9 mouse cellular contexts compared by ENCODE assay signal in the genomic region with DNA sequence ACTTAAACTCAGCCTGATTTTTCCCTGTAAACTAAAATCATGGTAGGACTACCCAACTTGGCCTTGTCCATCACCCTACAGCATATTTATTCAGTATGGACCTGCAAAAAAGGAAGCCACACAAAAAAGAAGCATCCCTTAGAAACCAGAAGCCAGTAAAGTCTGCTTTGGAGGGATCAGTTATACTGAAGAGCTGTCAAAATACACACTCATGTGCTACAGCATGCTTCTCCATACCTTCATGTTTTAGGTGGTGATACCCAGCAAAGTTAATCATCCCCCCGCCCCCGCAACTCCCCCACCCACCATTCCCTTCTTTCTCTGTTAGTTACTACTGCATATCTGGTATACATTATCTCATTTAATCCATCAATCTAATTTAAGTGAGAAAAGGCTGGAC. TPM values are rescaled to one million over a fixed set of nuclear protein-coding genes. Genes with fewer than 3 reads are reported as not detected.
A peak's percentile ranks its signal among the peaks of the same experiment; 100 is the strongest.
DNase-seq lines count a peak whose midpoint lies in the region; ATAC-seq and TF ChIP-seq lines count a peak whose summit lies in the region.
"Had no signal": no experiment of that assay in that cellular context is flagged by ENCODE, and none has a peak within 500 bp of the region (broad histone marks: within the 10 kb centered on the region; RNA-seq: fewer than 3 reads in every experiment).

No protein-coding gene starts in this region.

- peaks cover 5% of the 10 kb centered on the region for H3K79me2 ChIP-seq in MEL (ENCODE audit: control insufficient read depth, insufficient read depth, low read length, poor library complexity)

- no peak for TF ChIP-seq EP300 in MEL (IDR thresholded peaks at IDR 0.05; ENCODE audit: low read depth in 1 of 2, low read length in 2 of 2)

- TF ChIP-seq RAD21 in MEL (IDR thresholded peaks at IDR 0.05; ENCODE audit: low read depth, low read length): no peak

- intact Hi-C loops in left cerebral cortex, postnatal 10 days (cut with DNase I): loop anchor here (5.0 kb wide), 1 partner anchor 45 kb away; no protein-coding TSS in a partner anchor

- H3K9ac ChIP-seq in heart, embryonic 14.5 days (ENCODE audit: low read length): peak overlapping the region; percentile 79
- H3K9ac ChIP-seq in MEL (ENCODE audit: control insufficient read depth, low read depth, low read length, poor library complexity, severe bottlenecking): peak overlapping the region; percentile 83
- H3K9ac ChIP-seq in hindbrain, embryonic 14.5 days: peak overlapping the region; percentile 73
- peak overlapping the region; percentile 77 for H3K9ac ChIP-seq in midbrain, embryonic 16.5 days (ENCODE audit: low read depth, low read length)

- TF ChIP-seq CTCF in MEL (IDR thresholded peaks at IDR 0.05 in 2 of 3, conservative IDR thresholded peaks at IDR 0.05 in 1 of 3; ENCODE audit: control insufficient read depth in 1 of 3, insufficient read depth in 1 of 3, low read depth in 2 of 3, low read length in 3 of 3, poor library complexity in 1 of 3, severe bottlenecking in 1 of 3): no peak

- H3K36me3 ChIP-seq in heart, embryonic 14.5 days (ENCODE audit: control insufficient read depth, insufficient read depth, low read length): peaks cover 21% of the 10 kb centered on the region
- H3K36me3 ChIP-seq in MEL (ENCODE audit: control insufficient read depth in 1 of 2, insufficient read depth in 2 of 2, low read length in 2 of 2): peaks cover 2 to 25% of the 10 kb centered on the region in 2 experiments; a peak in 2 of 4 replicates
- H3K36me3 ChIP-seq in hindbrain, embryonic 14.5 days (replicated peaks; ENCODE audit: control insufficient read depth, insufficient read depth): peaks cover 3% of the 10 kb centered on the region; the same call in 1 of the 2 replicates
- H3K36me3 ChIP-seq in midbrain, embryonic 16.5 days (ENCODE audit: control insufficient read depth, insufficient read depth, low read length): no peaks in the 10 kb centered on the region

- no peak for DNase-seq in heart, adult 8-10 months (ENCODE audit: low spot score)
- DNase-seq in MEL (ENCODE audit: low read depth, low spot score): peak; percentile 54
- no peak for DNase-seq in hindbrain, embryonic 14.5 days (ENCODE audit: low spot score)
- no peak for DNase-seq in right cerebral cortex, adult 2 months (ENCODE audit: low spot score in 2 of 2)
- DNase-seq in left cerebral cortex, postnatal 10 days (ENCODE audit: extremely low spot score in 1 of 2, low spot score in 2 of 2): no peak
- DNase-seq in adrenal gland, adult 18-20 months (ENCODE audit: low spot score in 2 of 2): no peak

- H3K4me1 ChIP-seq in heart, embryonic 14.5 days (ENCODE audit: control insufficient read depth in 2 of 2, insufficient read depth in 2 of 2, low read length in 2 of 2): peaks cover 16 to 67% of the 10 kb centered on the region in 2 experiments
- H3K4me1 ChIP-seq in MEL (ENCODE audit: control insufficient read depth in 1 of 2, insufficient read depth in 2 of 2, low read length in 2 of 2): peaks cover 7 to 10% of the 10 kb centered on the region in 2 experiments; a peak in 3 of 4 replicates
- H3K4me1 ChIP-seq in hindbrain, embryonic 14.5 days (replicated peaks; ENCODE audit: control insufficient read depth, insufficient read depth, low read length): peaks cover 66% of the 10 kb centered on the region
- H3K4me1 ChIP-seq in midbrain, embryonic 16.5 days (ENCODE audit: control insufficient read depth, insufficient read depth, low read length): peaks cover 61% of the 10 kb centered on the region

- H3K9me3 ChIP-seq in heart, embryonic 14.5 days (ENCODE audit: control insufficient read depth, low read length): no peaks in the 10 kb centered on the region
- H3K9me3 ChIP-seq in MEL (replicated peaks; ENCODE audit: insufficient read depth, low read length): no peaks in the 10 kb centered on the region
- H3K9me3 ChIP-seq in hindbrain, embryonic 14.5 days (ENCODE audit: control insufficient read depth, low read length): no peaks in the 10 kb centered on the region
- no peaks in the 10 kb centered on the region for H3K9me3 ChIP-seq in midbrain, embryonic 16.5 days (replicated peaks; ENCODE audit: control insufficient read depth, low read length, poor library complexity, severe bottlenecking)

- no peak for ATAC-seq in heart, embryonic 14.5 days (ENCODE audit: insufficient number of reproducible peaks, insufficient read depth, low FRiP score, low read depth)
- no peak for ATAC-seq in hindbrain, embryonic 14.5 days (ENCODE audit: low FRiP score)
- ATAC-seq in midbrain, embryonic 16.5 days: 0 out of 2 replicates have a peak, but pooled peaks have one; percentile 6

- TF ChIP-seq POLR2A in MEL (IDR thresholded peaks at IDR 0.05; ENCODE audit: control insufficient read depth in 1 of 2, insufficient read depth in 1 of 2, low read depth in 1 of 2, low read length in 2 of 2, poor library complexity in 1 of 2): no peak

- 55% methylated on average over 2 of the region's 2 CpGs for WGBS in heart, embryonic 14.5 days
- WGBS in hindbrain, embryonic 14.5 days: 62% methylated on average over 2 of the region's 2 CpGs
- WGBS in midbrain, embryonic 16.5 days: 56% methylated on average over 2 of the region's 2 CpGs

- peak overlapping the region; percentile 76 to 92; a peak in 2 of 4 replicates for H3K27ac ChIP-seq in heart, embryonic 14.5 days (replicated peaks in 1 of 2; ENCODE audit: control insufficient read depth in 1 of 2, insufficient read depth in 1 of 2, low read depth in 2 of 2, low read length in 2 of 2)
- H3K27ac ChIP-seq in MEL (ENCODE audit: control insufficient read depth, low read depth, low read length): peak overlapping the region; percentile 94
- H3K27ac ChIP-seq in hindbrain, embryonic 14.5 days: peak overlapping the region; percentile 95
- peak overlapping the region; percentile 94 for H3K27ac ChIP-seq in midbrain, embryonic 16.5 days (ENCODE audit: low read length)

- no peaks in the 10 kb centered on the region for H3K27me3 ChIP-seq in heart, embryonic 14.5 days (ENCODE audit: control insufficient read depth, insufficient read depth, low read length)
- no peaks in the 10 kb centered on the region for H3K27me3 ChIP-seq in MEL (ENCODE audit: control insufficient read depth in 1 of 2, insufficient read depth in 2 of 2, low read length in 2 of 2)
- no peaks in the 10 kb centered on the region for H3K27me3 ChIP-seq in hindbrain, embryonic 14.5 days (ENCODE audit: control insufficient read depth, insufficient read depth, low read length)
- no peaks in the 10 kb centered on the region for H3K27me3 ChIP-seq in midbrain, embryonic 16.5 days (ENCODE audit: control insufficient read depth, insufficient read depth, low read depth, low read length)
- H3K27me3 ChIP-seq: Patski had no signal

- peak overlapping the region; percentile 53 to 62; a peak in 3 of 4 replicates for H3K4me3 ChIP-seq in heart, embryonic 14.5 days (ENCODE audit: control insufficient read depth in 1 of 2, insufficient read depth in 1 of 2, low read depth in 1 of 2, low read length in 2 of 2)
- H3K4me3 ChIP-seq in MEL (ENCODE audit: control insufficient read depth in 1 of 2, insufficient read depth in 1 of 2, low read depth in 2 of 2, low read length in 2 of 2): peak overlapping the region; percentile 80
- H3K4me3 ChIP-seq in hindbrain, embryonic 14.5 days (replicated peaks; ENCODE audit: low read length): peak overlapping the region; percentile 47
- H3K4me3 ChIP-seq in midbrain, embryonic 16.5 days (ENCODE audit: low read depth, low read length): peak overlapping the region; percentile 58

- peak overlapping the region; percentile 70 for H3K4me2 ChIP-seq in heart, embryonic 14.5 days (ENCODE audit: low read length)
- H3K4me2 ChIP-seq in hindbrain, embryonic 14.5 days (replicated peaks): peak overlapping the region; percentile 59
- peak overlapping the region; percentile 75 for H3K4me2 ChIP-seq in midbrain, embryonic 16.5 days (ENCODE audit: low read length)

TF ChIP-seq in MEL, 35 proteins besides CTCF, POLR2A, EP300 and RAD21:
- TF ChIP-seq MXI1 (IDR thresholded peaks at IDR 0.05; ENCODE audit: low read depth, low read length) (peak; percentile 80), MAX (IDR thresholded peaks at IDR 0.05; ENCODE audit: low read length) (peak; percentile 53; the same call in 1 of the 2 replicates), BHLHE40 (IDR thresholded peaks at IDR 0.05; ENCODE audit: borderline replicate concordance, low read depth, low read length) (no peak), MAFK (IDR thresholded peaks at IDR 0.05; ENCODE audit: borderline replicate concordance, low read depth, low read length) (no peak), ZC3H11A (IDR thresholded peaks at IDR 0.05; ENCODE audit: low read depth, low read length) (no peak), SIN3A (IDR thresholded peaks at IDR 0.05; ENCODE audit: low read length) (0 out of 2 replicates have a peak, but pooled peaks have one; percentile 3)
TF ChIP-seq in MEL: peak in this region for 3.

RNA-seq across cellular contexts. Expression of a gene that starts 16.5 kb away (rescaled TPM):
- 61.2 and 63.4 TPM in 2 replicates for polyA plus RNA-seq in heart, embryonic 14.5 days (2014; fragmentation: Nextera tagmentation; extraction: Ambion mirVana)
- total RNA-seq in heart, adult 8-10 months (2022): 10 to 100 TPM; 42.1 to 47.6 (median 44.7) TPM
- total RNA-seq in MEL (2012; rRNA removed): 16.2 and 21.5 TPM in 2 replicates
- polyA plus RNA-seq in MEL (2012; ENCODE audit: insufficient read depth in 1 of 2, insufficient read length in 2 of 2, low read depth in 1 of 2, low replicate concordance in 2 of 2, missing spikeins in 1 of 2): 10 to 100 TPM; 29.3 to 75.6 TPM
- polyA plus RNA-seq in hindbrain, embryonic 14.5 days (2014; fragmentation: Nextera tagmentation; extraction: Ambion mirVana): 118 and 128 TPM in 2 replicates
- 162 and 178 TPM in 2 replicates for polyA plus RNA-seq in midbrain, embryonic 16.5 days (2015; fragmentation: Nextera tagmentation; extraction: Ambion mirVana)
- 100 to 1,000 TPM; 126 TPM for total RNA-seq in left cerebral cortex, postnatal 10 days (2021)
- total RNA-seq in adrenal gland, adult 18-20 months (2021): 10 to 100 TPM; 58.3 to 69.8 TPM
